Mouse (Mus musculus): ENCODE measurements around the gene Ndufb8. TPM values are rescaled to one million over a fixed set of nuclear protein-coding genes. Genes with fewer than 3 reads are reported as not detected.

The Ndufb8 gene
- polyA plus RNA-seq, 1 experiment from 2014 or later: 546 TPM

GRCm38 (mm10) chr19:44500240-44500639 lies 55.0 kb downstream of the Ndufb8 start:
- Histone ChIP-seq H3K27ac (no peak overlapping the region), H3K4me3 (no peak overlapping the region), H3K4me2 (replicated peaks) (no peak overlapping the region), H3K36me3 (no peaks in the 10 kb centered on the region), H3K27me3 (replicated peaks) (peaks cover 20% of the 10 kb centered on the region; the same call in 1 of the 2 replicates), H3K4me1 (no peaks in the 10 kb centered on the region), H3K9ac (no peak overlapping the region), H3K9me3 (no peaks in the 10 kb centered on the region)
- ATAC-seq (ENCODE audit: low FRiP score, low read depth): no peak
- 39% methylated on average over 5 of the region's 5 CpGs for WGBS

GRCm38 (mm10) chr19:44498936-44499335 lies 56.3 kb downstream of the Ndufb8 start:
- no peaks in the 10 kb centered on the region for H3K9me3 ChIP-seq
- H3K4me2 ChIP-seq (replicated peaks): no peak overlapping the region
- WGBS: 59% methylated on average over 6 of the region's 6 CpGs
- no peak for ATAC-seq (ENCODE audit: low FRiP score, low read depth)
- H3K27me3 ChIP-seq (replicated peaks): peaks cover 22% of the 10 kb centered on the region; the same call in 1 of the 2 replicates
- H3K36me3 ChIP-seq: no peaks in the 10 kb centered on the region
- H3K4me1 ChIP-seq: no peaks in the 10 kb centered on the region
- no peak overlapping the region for H3K4me3 ChIP-seq
- no peak overlapping the region for H3K27ac ChIP-seq
- H3K9ac ChIP-seq: no peak overlapping the region

Other genes with a start within 250 kb of the Ndufb8 start
- gene Scd4, start 222.3 kb downstream of the Ndufb8 start, polyA plus RNA-seq (2016; fragmentation: Nextera tagmentation; extraction: Ambion mirVana): 0.05 and 0.08 TPM in 2 replicates
- gene Scd1, start 147.6 kb downstream of the Ndufb8 start, polyA plus RNA-seq (2016; fragmentation: Nextera tagmentation; extraction: Ambion mirVana): 8.0 and 8.8 TPM in 2 replicates
- 1.5 and 1.9 TPM in 2 replicates for gene Wnt8b, start 62.0 kb downstream of the Ndufb8 start, polyA plus RNA-seq (2016; fragmentation: Nextera tagmentation; extraction: Ambion mirVana)
- 0.40 and 0.43 TPM in 2 replicates for gene Sec31b, start 9.6 kb downstream of the Ndufb8 start, polyA plus RNA-seq (2016; fragmentation: Nextera tagmentation; extraction: Ambion mirVana)
- gene Gm20538, start 2.6 kb downstream of the Ndufb8 start, polyA plus RNA-seq (2016; fragmentation: Nextera tagmentation; extraction: Ambion mirVana): not detected in 2 replicates
- 36.2 and 38.0 TPM in 2 replicates for gene Hif1an, start 7.4 kb upstream of the Ndufb8 start, polyA plus RNA-seq (2016; fragmentation: Nextera tagmentation; extraction: Ambion mirVana)
- gene Pax2, start 200.6 kb upstream of the Ndufb8 start, polyA plus RNA-seq (2016; fragmentation: Nextera tagmentation; extraction: Ambion mirVana): 21.9 and 23.3 TPM in 2 replicates

Data from neural tube, embryonic 12.5 days (tissue).